Comparison of ENCODE assay signal across 8 mouse cellular contexts in the genomic region with DNA sequence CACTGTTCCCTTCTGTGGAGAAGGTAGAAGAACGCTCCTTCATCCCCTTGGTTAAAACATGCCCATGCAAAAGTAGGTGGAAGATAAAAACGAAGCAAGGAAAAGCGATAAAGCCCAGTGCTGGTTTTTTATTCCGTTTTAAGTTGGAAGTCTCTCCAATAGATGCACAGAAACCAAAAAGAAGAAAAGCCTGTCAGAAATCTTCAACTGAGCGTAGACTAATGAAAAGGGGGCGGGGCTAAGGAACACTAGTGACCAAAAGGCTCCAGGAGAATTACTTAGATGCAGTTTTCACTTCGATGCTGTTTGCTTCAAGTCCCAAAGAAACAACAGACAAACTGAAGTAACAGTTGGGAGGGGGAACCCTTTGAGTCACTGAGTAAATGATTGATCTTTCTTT. TPM values are rescaled to one million over a fixed set of nuclear protein-coding genes. Genes with fewer than 3 reads are reported as not detected.
DNase-seq lines count a peak whose midpoint lies in the region; ATAC-seq lines count a peak whose summit lies in the region.

No protein-coding gene starts in this region.

- WGBS in lung, embryonic 16.5 days: 34% methylated on average over 7 of the region's 7 CpGs
- WGBS in forebrain, embryonic 14.5 days: 42% methylated on average over 7 of the region's 7 CpGs
- WGBS in neural tube, embryonic 14.5 days: 47% methylated on average over 7 of the region's 7 CpGs

- no peak overlapping the region for H3K9ac ChIP-seq in lung, embryonic 16.5 days (ENCODE audit: low read length)
- H3K9ac ChIP-seq in forebrain, embryonic 14.5 days (ENCODE audit: low read length): no peak overlapping the region
- H3K9ac ChIP-seq in neural tube, embryonic 14.5 days (replicated peaks; ENCODE audit: low read depth, low read length): no peak overlapping the region; the same call in 1 of the 2 replicates

- ATAC-seq in lung, embryonic 16.5 days (ENCODE audit: low read depth): no peak
- ATAC-seq in forebrain, embryonic 14.5 days: no peak
- ATAC-seq in neural tube, embryonic 14.5 days (ENCODE audit: low read depth): no peak

- peaks cover 10% of the 10 kb centered on the region for H3K4me1 ChIP-seq in lung, embryonic 16.5 days (replicated peaks; ENCODE audit: control insufficient read depth, insufficient read depth, low read length)
- H3K4me1 ChIP-seq in forebrain, embryonic 14.5 days (ENCODE audit: control insufficient read depth, insufficient read depth, low read length): peaks cover 12% of the 10 kb centered on the region; the same call in 1 of the 2 replicates
- H3K4me1 ChIP-seq in neural tube, embryonic 14.5 days (ENCODE audit: control insufficient read depth, insufficient read depth, low read length): peaks cover 11% of the 10 kb centered on the region; the same call in 1 of the 2 replicates

- DNase-seq in lung, adult 18-20 months: no peak
- DNase-seq in forebrain, embryonic 14.5 days (ENCODE audit: low spot score): no peak
- peak; percentile 29 for DNase-seq in kidney, postnatal 14 days
- no peak for DNase-seq in layer of hippocampus, postnatal 36 days
- no peak for DNase-seq in urinary bladder, postnatal 4 days (ENCODE audit: low spot score in 2 of 2)
- DNase-seq in adrenal gland, postnatal 4 days (ENCODE audit: low spot score in 2 of 2): no peak

- no peak overlapping the region for H3K27ac ChIP-seq in lung, embryonic 16.5 days (ENCODE audit: low read length)
- no peak overlapping the region for H3K27ac ChIP-seq in forebrain, embryonic 14.5 days (ENCODE audit: low read depth, low read length)
- H3K27ac ChIP-seq in neural tube, embryonic 14.5 days (ENCODE audit: low read depth, low read length): no peak overlapping the region; the same call in 1 of the 2 replicates

- peak overlapping the region; percentile 93 for H3K4me3 ChIP-seq in lung, embryonic 16.5 days (ENCODE audit: low read length)
- peak overlapping the region; percentile 90; the same call in 1 of the 2 replicates for H3K4me3 ChIP-seq in forebrain, embryonic 14.5 days (ENCODE audit: low read depth, low read length)
- H3K4me3 ChIP-seq in neural tube, embryonic 14.5 days (ENCODE audit: low read depth, low read length): peak overlapping the region; percentile 69

- H3K36me3 ChIP-seq in lung, embryonic 16.5 days (ENCODE audit: control insufficient read depth, insufficient read depth, low read length): no peaks in the 10 kb centered on the region
- H3K36me3 ChIP-seq in forebrain, embryonic 14.5 days (ENCODE audit: control insufficient read depth, insufficient read depth, low read length): no peaks in the 10 kb centered on the region
- no peaks in the 10 kb centered on the region for H3K36me3 ChIP-seq in neural tube, embryonic 14.5 days (ENCODE audit: control insufficient read depth, insufficient read depth, low read length)

- H3K4me2 ChIP-seq in lung, embryonic 16.5 days (ENCODE audit: low read depth, low read length): peak overlapping the region; percentile 97
- peak overlapping the region; percentile 83 for H3K4me2 ChIP-seq in forebrain, embryonic 14.5 days (ENCODE audit: low read length)
- peak overlapping the region; percentile 62 for H3K4me2 ChIP-seq in neural tube, embryonic 14.5 days (ENCODE audit: low read depth, low read length)

- H3K9me3 ChIP-seq in lung, embryonic 16.5 days (ENCODE audit: control insufficient read depth, low read length): no peaks in the 10 kb centered on the region
- no peaks in the 10 kb centered on the region for H3K9me3 ChIP-seq in forebrain, embryonic 14.5 days (replicated peaks; ENCODE audit: control insufficient read depth, low read length)
- H3K9me3 ChIP-seq in neural tube, embryonic 14.5 days (ENCODE audit: control insufficient read depth, low read length): no peaks in the 10 kb centered on the region

- H3K27me3 ChIP-seq in lung, embryonic 16.5 days (ENCODE audit: control insufficient read depth, insufficient read depth, low read depth, low read length): no peaks in the 10 kb centered on the region
- no peaks in the 10 kb centered on the region for H3K27me3 ChIP-seq in forebrain, embryonic 14.5 days (replicated peaks; ENCODE audit: control insufficient read depth, insufficient read depth, low read length)
- no peaks in the 10 kb centered on the region for H3K27me3 ChIP-seq in neural tube, embryonic 14.5 days (ENCODE audit: control insufficient read depth, insufficient read depth, low read length)

RNA-seq across cellular contexts. Expression of a gene that starts 1.2 kb away (rescaled TPM):
- polyA plus RNA-seq in lung, embryonic 16.5 days (2015; fragmentation: Nextera tagmentation; extraction: Ambion mirVana): 68.8 and 75.8 TPM in 2 replicates
- 93.0 and 112 TPM in 2 replicates for polyA plus RNA-seq in forebrain, embryonic 14.5 days (2014; fragmentation: Nextera tagmentation; extraction: Ambion mirVana)
- 91.6 and 99.5 TPM in 2 replicates for polyA plus RNA-seq in neural tube, embryonic 14.5 days (2014; fragmentation: Nextera tagmentation; extraction: Ambion mirVana)
- 10 to 100 TPM; 71.0 to 78.7 TPM for total RNA-seq in layer of hippocampus, postnatal 36 days (2021)
- 10 to 100 TPM; 35.6 to 39.9 TPM for total RNA-seq in adrenal gland, postnatal 4 days (2021)
